Mouse (Mus musculus): Measurements from ENCODE around the gene Sult2a6. TPM values are rescaled to one million over a fixed set of nuclear protein-coding genes. Genes with fewer than 3 reads are reported as not detected.

The Sult2a6 gene
- not detected for total RNA-seq (2021)

- DNase-seq = no peak
These were observed at the start of gene Sult2a6 for GRCm38 (mm10) chr7:14254770-14255169. TSS of gene Sult2a6 (minus strand) at chr7:14254870.

- DNase-seq = no peak
These were observed 39.4 kb downstream of the Sult2a6 start for GRCm38 (mm10) chr7:14215231-14215630.

GRCm38 (mm10) chr7:14203417-14203816 is 51.3 kb downstream of the Sult2a6 start:
- DNase-seq = no peak

- DNase-seq = no peak
These were observed 52.2 kb downstream of the Sult2a6 start for GRCm38 (mm10) chr7:14202487-14202886.

Other genes with a start within 250 kb of the Sult2a6 start
- gene Sult2a3, start 131.8 kb downstream of the Sult2a6 start, total RNA-seq (2021) = not detected
- not detected for gene Obox8, start 78.7 kb upstream of the Sult2a6 start, total RNA-seq (2021)
- gene Sult2a8, start 191.9 kb upstream of the Sult2a6 start, total RNA-seq (2021) = not detected
- gene Sult2a7, start 239.4 kb upstream of the Sult2a6 start, total RNA-seq (2021) = not detected

Data from layer of hippocampus, postnatal 36 days (tissue).